Mouse (Mus musculus): ENCODE results near the gene Olfr95.

Gene Olfr95

DNA sequence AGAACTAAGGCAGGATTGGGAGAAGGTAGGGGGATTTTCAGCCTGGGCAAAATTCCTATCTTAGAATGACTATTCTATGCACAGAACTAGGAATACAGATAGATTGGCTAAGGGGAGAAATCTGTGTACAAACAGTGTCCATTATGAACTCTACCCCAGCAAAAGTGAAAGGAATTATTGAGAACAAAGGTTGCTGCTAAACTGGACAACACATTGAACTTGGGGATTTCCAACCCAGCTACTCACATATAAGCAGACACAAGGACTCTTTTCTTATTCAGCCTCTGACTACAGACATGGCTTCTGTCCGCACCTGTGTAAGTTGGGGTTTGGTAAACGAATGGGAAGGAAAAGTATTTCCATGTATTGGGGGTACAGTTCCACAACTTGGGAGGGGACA is 19.3 kb downstream of the Olfr95 start, which contains the start of gene Ubd:
Ubd (plus strand) TSS at position 237 of the 400 bp plus-strand sequence.
- no peak for TF ChIP-seq GATA4 (IDR thresholded peaks at IDR 0.05; ENCODE audit: insufficient replicate concordance, low read length)

DNA sequence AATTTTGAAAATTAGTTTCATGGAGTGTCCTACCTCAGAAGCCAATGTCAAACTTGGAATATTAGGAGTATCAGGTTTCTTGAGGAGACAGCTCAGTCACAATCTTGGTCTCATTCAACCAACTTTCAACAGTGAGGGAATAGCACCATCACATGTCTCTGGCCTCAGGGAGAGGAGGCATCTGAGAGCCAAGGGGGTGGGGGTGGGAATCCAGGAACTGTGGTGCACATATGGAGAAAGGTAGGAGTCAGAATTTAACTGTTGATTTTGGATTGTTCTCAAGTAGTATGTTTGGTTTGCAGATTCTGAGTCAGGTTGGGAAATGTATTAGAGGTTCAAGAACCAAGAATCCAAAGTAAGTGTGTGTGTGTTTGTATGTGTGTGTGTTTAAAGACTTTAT is 19.9 kb downstream of the Olfr95 start:
- no peak for TF ChIP-seq GATA4 (IDR thresholded peaks at IDR 0.05; ENCODE audit: insufficient replicate concordance, low read length)

DNA sequence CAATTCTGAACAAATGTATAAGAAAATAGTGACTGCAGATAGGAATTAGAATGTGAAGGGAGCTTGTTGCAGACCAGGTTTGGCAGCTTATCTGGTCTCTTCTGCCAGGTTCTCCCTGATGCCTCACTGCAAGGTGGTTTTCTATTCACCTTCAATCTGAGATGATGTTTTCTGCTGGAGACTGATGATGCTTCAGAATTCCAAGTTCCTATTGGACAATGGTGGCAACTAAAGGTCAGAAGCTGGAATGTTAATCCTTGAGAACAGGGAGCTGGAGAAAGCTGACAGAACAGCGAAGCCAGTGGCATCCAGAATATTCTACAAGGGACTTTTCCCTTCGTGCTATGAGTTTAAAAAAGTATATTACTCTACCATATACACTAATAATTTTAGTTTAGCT is 22.2 kb downstream of the Olfr95 start:
- TF ChIP-seq GATA4 (IDR thresholded peaks at IDR 0.05; ENCODE audit: insufficient replicate concordance, low read length): no peak

DNA sequence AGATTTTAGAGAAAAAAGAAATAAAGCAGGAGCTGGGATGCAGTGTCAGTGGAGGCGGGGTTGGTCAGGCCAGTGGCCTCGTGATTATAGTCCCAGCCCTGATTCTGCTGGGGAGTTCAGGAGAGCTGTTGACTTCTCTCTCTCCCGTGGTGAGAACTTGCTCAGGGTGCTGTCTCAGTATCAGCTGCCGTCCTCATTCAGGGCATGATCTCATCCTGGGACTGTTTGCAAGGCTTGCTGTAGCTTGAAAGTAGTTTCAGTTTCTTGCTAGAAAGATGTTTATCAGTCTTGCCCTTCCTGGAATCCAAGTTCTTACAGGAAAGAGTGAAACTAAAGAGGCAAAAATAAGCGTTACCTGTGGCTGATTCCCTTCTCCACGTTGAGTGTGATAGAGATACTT is 27.4 kb downstream of the Olfr95 start:
- TF ChIP-seq GATA4 (IDR thresholded peaks at IDR 0.05; ENCODE audit: insufficient replicate concordance, low read length): no peak

DNA sequence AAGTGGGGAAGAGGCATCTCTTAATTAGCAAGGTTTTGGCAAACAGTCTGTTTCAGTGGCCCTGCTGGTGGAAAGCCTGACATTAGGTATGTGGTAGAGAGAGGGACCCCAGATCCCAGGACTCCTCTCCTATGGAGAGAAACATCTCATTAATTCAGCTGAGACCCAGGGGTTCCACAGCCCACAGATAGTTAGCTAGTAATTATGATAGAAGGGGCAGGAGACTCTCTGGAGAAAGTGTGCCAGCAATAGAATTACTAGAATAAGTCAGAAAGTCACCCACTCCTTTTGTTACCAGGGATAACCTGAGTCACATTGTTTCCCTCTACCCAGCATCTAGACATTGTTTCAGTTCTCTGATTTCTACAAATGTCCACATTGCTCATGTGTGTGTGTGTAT is 51.5 kb downstream of the Olfr95 start, which contains the start of gene Olfr93:
Olfr93 (minus strand) TSS at position 101 of the 400 bp plus-strand sequence.
- no peak for TF ChIP-seq GATA4 (IDR thresholded peaks at IDR 0.05; ENCODE audit: insufficient replicate concordance, low read length)
